Mouse (Mus musculus): ENCODE results near the gene Cenpn.

DNA sequence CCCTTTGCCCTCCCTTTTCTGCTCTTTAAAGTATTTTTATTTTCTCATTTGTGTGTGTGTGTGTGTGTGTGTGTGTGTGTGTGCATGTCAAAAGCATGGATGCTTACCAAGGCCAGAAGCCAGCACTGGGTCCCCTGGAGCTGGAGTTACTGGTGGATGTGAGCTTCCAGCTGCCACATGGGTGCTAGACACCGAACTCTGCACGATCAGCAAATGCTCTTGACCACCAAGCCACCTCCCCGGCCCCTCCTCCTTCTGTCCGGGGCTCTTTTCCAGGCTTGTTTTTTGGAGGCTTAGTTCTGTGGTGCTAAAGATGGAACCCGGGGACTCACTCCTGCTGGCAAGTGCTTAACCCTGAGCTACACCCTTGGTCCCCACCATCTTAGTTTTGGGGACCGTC lies 25.3 kb downstream of the Cenpn start:
- TF ChIP-seq CTCF (IDR thresholded peaks at IDR 0.05; ENCODE audit: low read depth, low read length): no peak
- TF ChIP-seq POLR2A (IDR thresholded peaks at IDR 0.05; ENCODE audit: borderline replicate concordance, low read depth, low read length): no peak

Measured in bone marrow macrophage, adult 2 months (primary cell).